Mouse (Mus musculus) lung, embryonic 14.5 days (tissue): ENCODE data around the gene Ifitm10. TPM values are rescaled to one million over a fixed set of nuclear protein-coding genes. Genes with fewer than 3 reads are reported as not detected.
"Not testable (repeated sequence)": the region's sequence is repeated elsewhere in the genome, so short reads cannot be mapped to it uniquely, and the experiment has no call there.

Source experiments
- ATAC-seq: fragments of 200-750 bp; cut with Nextera tagmentation; 2 replicates; pipeline ENCODE4 v1.8.0; 2017; ENCODE audit warnings: mild to moderate bottlenecking, moderate TSS enrichment, moderate library complexity; ENCODE audit not compliant: insufficient read depth
- DNase-seq: peaks from one replicate; pipeline ENCODE4 v3.0.0-alpha.2; 2015
- H3K27ac ChIP-seq: fragments of 300-500 bp; sonication (generic); 2 replicates; pipeline ENCODE4 v1.5.1; 2014; ENCODE audit warnings: low read depth, mild to moderate bottlenecking, moderate library complexity
- H3K27me3 ChIP-seq: fragments of 300-500 bp; sonication (generic); 2 replicates; pipeline ENCODE4 v1.6.1; 2014; ENCODE audit warnings: low read length, control low read depth; ENCODE audit not compliant: insufficient read depth
- H3K36me3 ChIP-seq: fragments of 300-500 bp; sonication (generic); 2 replicates; pipeline ENCODE4 v1.6.1; 2014; ENCODE audit warnings: control low read depth; ENCODE audit not compliant: insufficient read depth
- H3K4me1 ChIP-seq: fragments of 300-500 bp; sonication (generic); 2 replicates; pipeline ENCODE4 v1.6.1; 2014; ENCODE audit warnings: antibody characterized with exemption, control low read depth; ENCODE audit not compliant: insufficient read depth
- H3K4me2 ChIP-seq: fragments of 300-500 bp; sonication (generic); 2 replicates; pipeline ENCODE4 v1.6.1; 2014; ENCODE audit warnings: mild to moderate bottlenecking
- H3K4me3 ChIP-seq: fragments of 300-500 bp; sonication (generic); 2 replicates; pipeline ENCODE4 v1.5.1; 2014; ENCODE audit warnings: low read depth, low read length
- H3K9ac ChIP-seq: fragments of 300-500 bp; sonication (generic); 2 replicates; pipeline ENCODE4 v1.6.1; 2014
- H3K9me3 ChIP-seq: fragments of 300-500 bp; sonication (generic); 2 replicates; pipeline ENCODE4 v1.6.1; 2016; ENCODE audit warnings: low read depth, low read length, control low read depth
- CTCF ChIP-seq: IDR thresholded peaks from 2 replicates; pipeline ENCODE4 v1.5.1; 2016; ENCODE audit warnings: antibody characterized with exemption, low read depth
- whole genome bisulfite sequencing: fragments of 180-500 bp; shearing (Covaris S2); extraction: QIAGEN DNeasy Blood & Tissue Kit; methylation state at CpG from one replicate; pipeline ENCODE4 v1.1.7; 2014; 5-methylcytosine and 5-hydroxymethylcytosine counted together
- polyA plus RNA-seq: library from polyadenylated mRNA; unstranded; fragments of >200 nt; fragmentation: Nextera tagmentation; extraction: Ambion mirVana; gene quantifications from 2 replicates; pipeline ENCODE4 v1.2.1, GENCODE M21; 2014

Gene Ifitm10
- polyA plus RNA-seq, 1 experiment from 2014 or later, result 3.4 TPM

- TF ChIP-seq CTCF, result no peak; the same call in 1 of the 2 replicates
- no peak overlapping the region for H3K9ac ChIP-seq
- H3K4me1 ChIP-seq, result no peaks in the 10 kb centered on the region
- no peak overlapping the region for H3K4me2 ChIP-seq
- DNase-seq (no peak), ATAC-seq (no peak)
- no peaks in the 10 kb centered on the region for H3K9me3 ChIP-seq
- H3K27ac ChIP-seq, result no peak overlapping the region
- no peaks in the 10 kb centered on the region for H3K36me3 ChIP-seq
- H3K27me3 ChIP-seq, result no peaks in the 10 kb centered on the region
- no peak overlapping the region for H3K4me3 ChIP-seq
These were observed 78.1 kb downstream of the Ifitm10 start for GRCm38 (mm10) chr7:142295418-142295817.

GRCm38 (mm10) chr7:142293851-142294250 is 79.7 kb downstream of the Ifitm10 start:
- not testable (repeated sequence) for H3K4me2 ChIP-seq, H3K9ac ChIP-seq, H3K4me1 ChIP-seq, H3K27ac ChIP-seq, H3K27me3 ChIP-seq, H3K4me3 ChIP-seq, H3K36me3 ChIP-seq, H3K9me3 ChIP-seq
- 0% methylated on average over 2 of the region's 2 CpGs for WGBS
- DNase-seq, result peak; percentile 71
- peak; percentile 52; the same call in 1 of the 2 replicates for ATAC-seq
- TF ChIP-seq CTCF, result peak; percentile 78

GRCm38 (mm10) chr7:142285910-142286612 is 87.5 kb downstream of the Ifitm10 start:
- H3K36me3 ChIP-seq, H3K9ac ChIP-seq, H3K9me3 ChIP-seq, H3K4me3 ChIP-seq, ATAC-seq, H3K4me1 ChIP-seq, DNase-seq, H3K4me2 ChIP-seq, H3K27me3 ChIP-seq, H3K27ac ChIP-seq: not testable (repeated sequence)
- 30% methylated on average over 9 of the region's 9 CpGs for WGBS

GRCm38 (mm10) chr7:142285130-142285835 is 88.3 kb downstream of the Ifitm10 start:
- ATAC-seq (peak; percentile 76), DNase-seq (peak; percentile 78)
- TF ChIP-seq CTCF, result peak; percentile 61
- Histone ChIP-seq H3K27me3 (no peaks in the 10 kb centered on the region), H3K4me2 (peak overlapping the region; percentile 78), H3K4me1 (no peaks in the 10 kb centered on the region), H3K4me3 (peak overlapping the region; percentile 48), H3K9me3 (no peaks in the 10 kb centered on the region), H3K9ac (peak overlapping the region; percentile 32; the same call in 1 of the 2 replicates), H3K36me3 (no peaks in the 10 kb centered on the region), H3K27ac (peak overlapping the region; percentile 0; the same call in 1 of the 2 replicates)
- WGBS, result 16% methylated on average over 23 of the region's 23 CpGs

GRCm38 (mm10) chr7:142284615-142285080 is 88.9 kb downstream of the Ifitm10 start:
- peak; percentile 82 for TF ChIP-seq CTCF

GRCm38 (mm10) chr7:142284023-142284591 is 89.4 kb downstream of the Ifitm10 start:
- TF ChIP-seq CTCF, result peak; percentile 39
- ATAC-seq (peak; percentile 86), DNase-seq (peak; percentile 88)
- H3K4me3 ChIP-seq, result peak overlapping the region; percentile 48
- WGBS, result under 1% methylated on average over 38 of the region's 38 CpGs
- H3K27me3 ChIP-seq, result no peaks in the 10 kb centered on the region
- H3K4me2 ChIP-seq, result peak overlapping the region; percentile 78
- no peaks in the 10 kb centered on the region for H3K9me3 ChIP-seq
- peak overlapping the region; percentile 65 for H3K9ac ChIP-seq
- H3K4me1 ChIP-seq, result no peaks in the 10 kb centered on the region
- peak overlapping the region; percentile 94 for H3K27ac ChIP-seq
- H3K36me3 ChIP-seq, result no peaks in the 10 kb centered on the region

More at GRCm38 (mm10) chr7:142284615-142285080, 88.9 kb downstream of the Ifitm10 start:
- peak; percentile 88 for ATAC-seq
- Histone ChIP-seq H3K4me3 (peak overlapping the region; percentile 48), H3K27me3 (no peaks in the 10 kb centered on the region), H3K4me1 (no peaks in the 10 kb centered on the region), H3K36me3 (no peaks in the 10 kb centered on the region), H3K4me2 (peak overlapping the region; percentile 78), H3K9ac (peak overlapping the region; percentile 65), H3K9me3 (no peaks in the 10 kb centered on the region), H3K27ac (peak overlapping the region; percentile 94)
- WGBS, result under 1% methylated on average over 19 of the region's 19 CpGs
- DNase-seq, result peak; percentile 100

- H3K9ac ChIP-seq, result peak overlapping the region; percentile 65; the same call in 1 of the 2 replicates
- not testable (repeated sequence) for ATAC-seq, H3K9me3 ChIP-seq, H3K4me1 ChIP-seq, H3K27me3 ChIP-seq, H3K36me3 ChIP-seq, H3K4me3 ChIP-seq, H3K27ac ChIP-seq
- DNase-seq, result peak; percentile 11
- peak overlapping the region; percentile 78 for H3K4me2 ChIP-seq
- 16% methylated on average over 2 of the region's 2 CpGs for WGBS
These were observed 90.7 kb downstream of the Ifitm10 start for GRCm38 (mm10) chr7:142282847-142283246.
